Mouse (Mus musculus) neural tube, embryonic 14.5 days (tissue): ENCODE results near the gene Mansc4. TPM values are rescaled to one million over a fixed set of nuclear protein-coding genes. Genes with fewer than 3 reads are reported as not detected.
A peak's percentile ranks its signal among the peaks of the same experiment; 100 is the strongest.

Experiments
- ATAC-seq: fragments of 200-750 bp; cut with Nextera tagmentation; 2 replicates; pipeline ENCODE4 v1.8.0; 2017; ENCODE audit warnings: low read depth, mild to moderate bottlenecking, moderate TSS enrichment, moderate library complexity
- H3K27ac ChIP-seq: fragments of 300-500 bp; sonication (generic); 2 replicates; pipeline ENCODE4 v1.5.1; 2014; ENCODE audit warnings: low read depth, mild to moderate bottlenecking, control low read depth, low read length, moderate library complexity, mixed read lengths
- H3K27me3 ChIP-seq: fragments of 300-500 bp; sonication (generic); 2 replicates; pipeline ENCODE4 v1.6.1; 2014; ENCODE audit warnings: low read length; ENCODE audit not compliant: control insufficient read depth, insufficient read depth
- H3K36me3 ChIP-seq: fragments of 300-500 bp; sonication (generic); 2 replicates; pipeline ENCODE4 v1.6.1; 2014; ENCODE audit warnings: low read length, mixed read lengths; ENCODE audit not compliant: control insufficient read depth, insufficient read depth
- H3K4me1 ChIP-seq: fragments of 300-500 bp; sonication (generic); 2 replicates; pipeline ENCODE4 v1.6.1; 2014; ENCODE audit warnings: low read length; ENCODE audit not compliant: control insufficient read depth, insufficient read depth
- H3K4me2 ChIP-seq: fragments of 300-500 bp; sonication (generic); 2 replicates; pipeline ENCODE4 v1.6.1; 2014; ENCODE audit warnings: mild to moderate bottlenecking, low read depth, low read length, control low read depth
- H3K4me3 ChIP-seq: fragments of 300-500 bp; sonication (generic); 2 replicates; pipeline ENCODE4 v1.5.1; 2014; ENCODE audit warnings: low read depth, low read length, control low read depth, mixed read lengths
- H3K9ac ChIP-seq: fragments of 300-500 bp; sonication (generic); replicated peaks from 2 replicates; pipeline ENCODE4 v1.6.1; 2014; ENCODE audit warnings: low read depth, mild to moderate bottlenecking, control low read depth, low read length, mixed read lengths
- H3K9me3 ChIP-seq: fragments of 300-500 bp; sonication (generic); 2 replicates; pipeline ENCODE4 v1.6.1; 2016; ENCODE audit warnings: low read length; ENCODE audit not compliant: control insufficient read depth
- WGBS: fragments of 180-500 bp; shearing (Covaris S2); extraction: QIAGEN DNeasy Blood & Tissue Kit; methylation state at CpG from one replicate; pipeline ENCODE4 v1.1.7; 2014; 5-methylcytosine and 5-hydroxymethylcytosine counted together
- polyA plus RNA-seq: library from polyadenylated mRNA; unstranded; fragments of >200 nt; fragmentation: Nextera tagmentation; extraction: Ambion mirVana; gene quantifications from 2 replicates; pipeline ENCODE4 v1.2.1, GENCODE M21; 2014

Mansc4 gene
- polyA plus RNA-seq, 1 experiment from 2014 or later, result 0.66 TPM

GRCm38 (mm10) chr6:147062694-147063093 is 24.1 kb downstream of the Mansc4 start:
- H3K27me3 ChIP-seq, result no peaks in the 10 kb centered on the region
- H3K27ac ChIP-seq, result no peak overlapping the region
- H3K4me1 ChIP-seq, result no peaks in the 10 kb centered on the region
- WGBS, result 92% methylated on average over 7 of the region's 7 CpGs
- peaks cover 12% of the 10 kb centered on the region; the same call in 1 of the 2 replicates for H3K36me3 ChIP-seq
- ATAC-seq, result no peak
- no peaks in the 10 kb centered on the region for H3K9me3 ChIP-seq
- H3K9ac ChIP-seq, result no peak overlapping the region
- H3K4me2 ChIP-seq, result no peak overlapping the region
- H3K4me3 ChIP-seq, result no peak overlapping the region

- H3K27ac ChIP-seq, result 0 out of 2 replicates have a peak overlapping the region, but pooled peaks have one; percentile 18
These were observed 24.8 kb downstream of the Mansc4 start for GRCm38 (mm10) chr6:147062034-147062433.

GRCm38 (mm10) chr6:147061630-147062029 is 25.2 kb downstream of the Mansc4 start:
- whole genome bisulfite sequencing, result 61% methylated on average over 9 of the region's 9 CpGs
- peak; percentile 95 for ATAC-seq
- Histone ChIP-seq H3K4me1 (no peaks in the 10 kb centered on the region), H3K36me3 (peaks cover 5% of the 10 kb centered on the region; the same call in 1 of the 2 replicates), H3K9me3 (no peaks in the 10 kb centered on the region), H3K9ac (no peak overlapping the region), H3K27ac (peak overlapping the region; percentile 18; the same call in 1 of the 2 replicates), H3K4me2 (no peak overlapping the region; the same call in 1 of the 2 replicates), H3K27me3 (no peaks in the 10 kb centered on the region), H3K4me3 (no peak overlapping the region)

More at GRCm38 (mm10) chr6:147062034-147062433, 24.8 kb downstream of the Mansc4 start:
- H3K9ac ChIP-seq, result no peak overlapping the region
- H3K4me1 ChIP-seq, result no peaks in the 10 kb centered on the region
- H3K9me3 ChIP-seq, result no peaks in the 10 kb centered on the region
- H3K4me3 ChIP-seq, result no peak overlapping the region
- ATAC-seq, result peak; percentile 72
- peaks cover 9% of the 10 kb centered on the region; the same call in 1 of the 2 replicates for H3K36me3 ChIP-seq
- H3K27me3 ChIP-seq, result no peaks in the 10 kb centered on the region
- WGBS, result 47% methylated on average over 7 of the region's 7 CpGs
- no peak overlapping the region; the same call in 1 of the 2 replicates for H3K4me2 ChIP-seq

GRCm38 (mm10) chr6:147059326-147059725 is 27.5 kb downstream of the Mansc4 start:
- no peaks in the 10 kb centered on the region for H3K4me1 ChIP-seq
- WGBS, result 72% methylated on average over 7 of the region's 7 CpGs
- H3K27me3 ChIP-seq, result no peaks in the 10 kb centered on the region
- H3K36me3 ChIP-seq, result no peaks in the 10 kb centered on the region; the same call in 1 of the 2 replicates
- H3K4me2 ChIP-seq, result no peak overlapping the region
- no peak overlapping the region for H3K27ac ChIP-seq
- H3K9ac ChIP-seq, result no peak overlapping the region
- H3K9me3 ChIP-seq, result no peaks in the 10 kb centered on the region
- no peak for ATAC-seq
- no peak overlapping the region for H3K4me3 ChIP-seq

- Histone ChIP-seq H3K4me2 (no peak overlapping the region), H3K4me3 (no peak overlapping the region), H3K27ac (no peak overlapping the region), H3K9me3 (no peaks in the 10 kb centered on the region), H3K9ac (no peak overlapping the region), H3K4me1 (no peaks in the 10 kb centered on the region), H3K27me3 (no peaks in the 10 kb centered on the region), H3K36me3 (peaks cover 13% of the 10 kb centered on the region)
- ATAC-seq, result no peak
- 92% methylated on average over 10 of the region's 10 CpGs for WGBS
These were observed 31.4 kb downstream of the Mansc4 start for GRCm38 (mm10) chr6:147055374-147055977.

- 87% methylated on average over 19 of the region's 19 CpGs for WGBS
- Histone ChIP-seq H3K27me3 (no peaks in the 10 kb centered on the region), H3K36me3 (peaks cover 24% of the 10 kb centered on the region), H3K27ac (no peak overlapping the region), H3K4me3 (no peak overlapping the region), H3K9ac (no peak overlapping the region), H3K4me2 (no peak overlapping the region), H3K4me1 (no peaks in the 10 kb centered on the region), H3K9me3 (no peaks in the 10 kb centered on the region)
- no peak for ATAC-seq
These were observed 32.8 kb downstream of the Mansc4 start for GRCm38 (mm10) chr6:147053785-147054646.

GRCm38 (mm10) chr6:147052440-147052839 is 34.4 kb downstream of the Mansc4 start:
- WGBS, result 95% methylated on average over 9 of the region's 9 CpGs
- no peak for ATAC-seq
- Histone ChIP-seq H3K36me3 (peaks cover 33% of the 10 kb centered on the region), H3K27ac (no peak overlapping the region), H3K4me1 (no peaks in the 10 kb centered on the region), H3K4me2 (no peak overlapping the region), H3K27me3 (no peaks in the 10 kb centered on the region), H3K9ac (no peak overlapping the region), H3K4me3 (no peak overlapping the region), H3K9me3 (no peaks in the 10 kb centered on the region)

- ATAC-seq, result no peak
- H3K36me3 ChIP-seq, result peaks cover 33% of the 10 kb centered on the region
- no peaks in the 10 kb centered on the region for H3K27me3 ChIP-seq
- no peak overlapping the region for H3K27ac ChIP-seq
- H3K4me1 ChIP-seq, result no peaks in the 10 kb centered on the region
- no peaks in the 10 kb centered on the region for H3K9me3 ChIP-seq
- WGBS, result 97% methylated on average over 8 of the region's 8 CpGs
- H3K9ac ChIP-seq, result no peak overlapping the region
- no peak overlapping the region for H3K4me2 ChIP-seq
- no peak overlapping the region for H3K4me3 ChIP-seq
These were observed 35.2 kb downstream of the Mansc4 start for GRCm38 (mm10) chr6:147051666-147052065.

- no peak overlapping the region for H3K27ac ChIP-seq
- no peak overlapping the region for H3K4me3 ChIP-seq
- no peak overlapping the region for H3K9ac ChIP-seq
- H3K4me1 ChIP-seq, result no peaks in the 10 kb centered on the region
- ATAC-seq, result no peak
- WGBS, result 98% methylated on average over 13 of the region's 13 CpGs
- H3K27me3 ChIP-seq, result no peaks in the 10 kb centered on the region
- no peak overlapping the region for H3K4me2 ChIP-seq
- no peaks in the 10 kb centered on the region for H3K9me3 ChIP-seq
- H3K36me3 ChIP-seq, result peaks cover 39% of the 10 kb centered on the region
These were observed 37.5 kb downstream of the Mansc4 start for GRCm38 (mm10) chr6:147049239-147049805.
